Mouse (Mus musculus) left cerebral cortex, adult 11 months (tissue): ENCODE measurements around the gene Rnf5.

ENCODE experiments used
- DNase-seq: peaks from one replicate; pipeline ENCODE4 v3.0.0; 2022; ENCODE audit warnings: low spot score

Gene Rnf5

GRCm38 (mm10) chr17:34632261-34632691 is 28.8 kb upstream of the Rnf5 start:
- DNase-seq = peak; percentile 81

DNA sequence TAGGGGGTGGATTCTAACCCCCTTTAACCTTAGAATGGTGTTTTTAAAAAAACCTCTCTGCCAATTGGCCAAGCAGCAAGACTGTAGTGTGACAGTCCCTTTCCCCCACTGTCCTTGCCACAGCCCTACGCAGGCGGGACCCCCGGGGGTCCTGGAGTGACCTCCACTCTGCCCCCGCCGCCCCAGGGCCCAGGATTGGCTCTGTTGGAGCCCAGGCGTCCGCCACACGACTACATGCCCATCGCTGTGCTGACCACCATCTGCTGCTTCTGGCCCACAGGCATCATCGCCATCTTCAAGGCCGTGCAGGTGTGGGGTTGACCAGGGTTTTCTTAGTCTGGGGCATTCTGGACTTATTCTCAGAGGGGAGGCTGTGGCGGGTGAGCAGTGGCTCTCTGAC is 28.2 kb upstream of the Rnf5 start:
- DNase-seq = no peak

DNA sequence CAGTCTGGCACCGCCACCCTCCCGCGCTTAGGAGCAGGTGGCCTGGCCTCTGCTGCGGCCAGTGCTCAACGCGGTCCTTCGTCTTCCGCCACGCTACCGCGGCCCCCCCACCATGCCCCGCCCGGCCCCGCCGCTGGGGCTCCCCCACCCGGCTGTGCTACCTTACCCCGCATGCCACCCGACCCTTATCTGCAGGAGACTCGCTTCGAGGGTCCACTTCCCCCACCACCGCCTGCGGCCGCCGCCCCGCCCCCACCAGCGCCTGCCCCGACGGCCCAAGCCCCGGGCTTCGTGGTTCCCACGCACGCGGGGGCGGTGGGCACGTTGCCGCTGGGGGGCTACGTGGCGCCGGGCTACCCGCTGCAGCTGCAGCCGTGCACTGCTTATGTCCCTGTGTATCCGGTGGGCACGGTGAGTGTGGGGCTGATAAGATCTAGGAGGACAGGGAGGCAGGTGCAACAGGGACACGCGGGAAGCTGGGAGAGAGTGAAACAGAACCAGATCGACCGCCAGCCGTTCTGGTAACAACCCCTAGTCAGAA is 27.3 kb upstream of the Rnf5 start:
- DNase-seq = no peak

DNA sequence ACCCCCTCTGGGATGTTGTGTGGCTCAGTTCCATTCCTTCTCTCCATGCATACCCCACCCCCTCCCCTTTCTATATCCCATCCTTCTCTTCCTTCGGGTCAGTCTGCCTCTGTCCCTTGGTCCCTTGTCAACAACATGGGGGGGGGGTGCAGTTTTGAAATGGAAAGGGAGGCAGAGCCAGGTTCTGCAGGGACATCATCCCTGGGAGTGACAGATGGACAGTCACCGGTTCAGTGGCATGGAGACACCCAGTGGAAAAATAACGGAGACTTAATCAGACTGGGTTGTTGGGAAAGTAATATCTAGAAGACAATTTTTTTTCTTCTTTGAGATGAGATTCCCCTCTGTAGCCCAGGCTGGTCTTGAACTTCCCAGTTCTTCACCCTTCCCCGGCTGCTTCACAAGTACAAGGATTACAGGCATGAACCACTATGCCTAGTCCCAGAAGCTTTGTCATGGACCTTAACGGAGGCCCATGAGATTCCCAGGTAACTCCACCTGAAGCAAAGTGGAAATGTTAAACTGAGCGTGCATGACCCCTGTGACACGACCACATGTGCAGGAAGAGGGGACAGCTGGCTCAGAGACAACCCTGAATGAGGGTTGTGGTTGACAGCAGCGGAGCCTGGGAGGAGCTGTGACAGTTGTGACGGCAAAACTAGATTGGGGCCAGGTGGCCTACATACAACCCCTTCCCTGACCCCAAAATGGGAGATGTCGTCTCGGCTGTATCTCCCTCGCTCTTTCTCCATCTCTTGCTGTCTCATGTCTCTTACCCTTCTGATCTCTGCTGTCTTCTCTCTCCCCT is 26.5 kb upstream of the Rnf5 start:
- DNase-seq = no peak

DNA sequence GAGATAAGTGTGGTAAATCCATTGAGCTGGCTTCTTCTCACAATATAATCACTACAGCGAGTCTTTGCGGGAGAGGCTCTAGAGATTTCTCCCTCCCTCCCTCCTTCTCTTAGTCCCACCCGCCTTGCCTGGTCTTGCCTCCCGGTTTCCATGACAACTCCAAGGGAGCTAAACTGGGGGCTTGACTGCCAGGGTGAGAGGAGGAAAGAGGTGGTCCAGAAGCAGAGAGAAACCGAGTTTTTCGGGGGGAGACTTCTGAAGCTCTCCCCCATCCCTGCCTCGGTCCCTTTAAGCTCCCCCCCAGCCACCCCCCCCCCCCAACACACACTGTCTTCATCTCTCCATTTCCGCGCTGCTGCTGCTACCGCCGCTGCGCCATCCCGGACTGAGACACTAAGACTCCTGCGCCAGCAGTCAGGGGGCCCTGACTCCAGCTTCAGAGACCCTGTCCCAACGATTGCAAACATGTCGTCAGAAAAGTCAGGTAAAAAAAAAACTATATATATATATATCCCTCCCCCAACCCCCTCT is 25.8 kb upstream of the Rnf5 start, which contains the start of gene Prrt1:
Prrt1 (plus strand) TSS at position 313 of the 531 bp plus-strand sequence.
- DNase-seq = no peak

GRCm38 (mm10) chr17:34628644-34628967 is 25.1 kb upstream of the Rnf5 start:
- DNase-seq = no peak

DNA sequence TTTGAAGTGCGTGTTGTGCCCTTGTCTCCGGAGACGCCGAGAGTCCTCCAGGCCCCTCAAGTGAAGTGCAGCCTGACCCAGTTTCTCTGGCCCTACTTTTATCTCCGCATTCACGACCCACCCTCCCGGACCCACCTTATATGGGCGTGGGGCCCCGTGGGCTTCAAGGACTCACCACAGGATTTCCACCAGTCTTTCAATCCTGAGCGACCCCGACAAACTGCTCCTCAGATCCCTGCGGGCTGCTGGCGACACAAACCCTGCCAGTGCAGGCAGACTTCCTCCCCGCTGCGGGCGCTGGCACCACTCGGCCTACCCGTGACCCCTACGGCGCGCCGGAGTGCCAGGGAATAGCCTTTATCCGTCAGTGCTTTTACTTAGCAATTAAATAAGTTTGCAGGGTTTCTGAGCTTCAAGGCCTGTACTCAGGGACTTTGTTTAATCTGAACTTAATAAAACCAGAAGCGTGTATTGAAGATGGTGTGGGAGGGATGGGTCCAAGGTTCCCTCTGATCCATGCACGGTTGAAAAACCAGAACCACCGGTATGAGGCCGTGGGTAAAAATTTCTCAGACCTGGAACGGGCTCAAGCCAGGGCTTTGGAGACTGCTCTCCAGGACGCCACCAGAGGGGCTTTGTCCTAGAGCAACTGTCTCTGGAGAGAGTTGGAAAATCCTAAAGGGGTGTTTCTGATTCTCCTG is 24.6 kb upstream of the Rnf5 start, which contains the start of gene Ppt2:
Ppt2 (minus strand) TSS at position 568 of the 701 bp plus-strand sequence.
- no peak for DNase-seq

DNA sequence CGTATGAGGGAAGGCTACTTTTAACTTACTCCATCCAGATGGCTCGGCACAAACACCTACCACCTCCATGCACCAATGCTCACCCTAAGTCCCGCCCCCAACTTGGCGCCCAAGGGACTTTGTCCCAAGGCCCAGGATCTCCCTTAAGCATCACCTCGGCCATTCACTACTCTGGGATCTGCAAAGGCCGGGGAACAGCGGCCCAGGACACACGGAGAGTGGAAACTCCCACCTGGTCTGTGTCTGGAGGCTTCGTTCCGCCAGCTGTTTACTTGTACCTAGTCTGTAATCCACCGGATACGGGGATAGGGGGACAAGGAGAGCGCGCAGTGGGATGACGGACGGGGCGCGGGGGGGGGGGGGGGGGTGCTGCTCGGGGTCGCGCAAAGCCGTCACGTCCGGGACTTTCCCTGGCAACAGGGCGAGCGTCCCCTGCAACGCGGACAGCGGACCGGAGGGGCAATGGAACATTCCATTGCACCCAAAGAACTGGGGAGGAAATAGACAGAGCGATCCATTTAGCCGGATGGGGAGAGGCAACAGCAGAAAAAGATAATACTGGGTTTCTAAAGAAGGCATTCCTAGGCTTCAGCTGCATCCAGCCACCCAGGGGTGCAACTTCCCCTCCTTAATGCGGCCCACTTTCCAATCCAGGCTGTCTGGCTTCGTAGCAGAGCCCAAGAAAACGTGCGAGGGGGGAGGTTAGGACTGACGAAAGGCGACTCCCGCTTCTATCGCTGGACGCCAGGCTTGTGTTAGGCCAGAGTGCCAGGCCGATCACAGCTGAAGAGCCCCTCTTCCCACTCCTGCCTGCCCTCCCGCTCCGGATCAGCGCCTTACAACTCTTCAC is 23.8 kb upstream of the Rnf5 start:
- DNase-seq = peak; percentile 83

DNA sequence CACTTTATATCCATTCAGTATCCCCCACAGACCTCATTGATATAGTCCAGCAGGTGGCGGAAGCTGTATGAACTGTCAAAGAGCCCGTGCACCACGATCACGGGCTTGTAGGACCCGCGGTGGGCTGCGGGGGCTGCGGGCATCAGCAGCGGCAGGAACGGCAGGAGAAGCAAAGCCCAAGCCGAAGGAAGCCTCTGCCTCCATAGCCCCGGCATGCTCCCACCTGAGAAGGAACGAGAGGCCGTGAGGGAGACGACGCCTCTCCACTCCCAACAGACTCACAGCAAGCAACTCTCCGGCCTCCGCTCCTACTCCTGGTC is 23.2 kb upstream of the Rnf5 start:
- no peak for DNase-seq

- DNase-seq = no peak
Measured at GRCm38 (mm10) chr17:34626062-34626772, 22.7 kb upstream of the Rnf5 start.

DNA sequence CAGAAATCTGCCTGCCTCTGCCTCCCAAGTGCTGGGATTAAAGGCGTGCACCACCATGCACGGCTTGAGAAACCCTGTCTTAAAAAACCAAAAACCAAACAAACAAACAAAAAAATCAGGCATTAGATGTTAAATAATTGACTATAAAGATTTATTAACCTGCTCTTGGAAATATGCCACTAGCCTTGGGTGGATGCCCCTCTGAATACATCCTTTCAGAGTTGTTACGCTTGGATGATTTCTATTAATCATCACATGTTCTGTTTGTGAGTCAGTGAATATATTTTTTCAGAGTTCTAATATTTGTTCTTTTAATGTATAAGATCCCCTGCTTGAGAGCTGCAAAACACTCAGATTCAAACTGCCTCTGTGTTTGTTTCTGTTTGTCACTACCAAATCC is 21.5 kb upstream of the Rnf5 start:
- DNase-seq = no peak

GRCm38 (mm10) chr17:34623161-34623560 is 19.7 kb upstream of the Rnf5 start:
- DNase-seq = no peak

DNA sequence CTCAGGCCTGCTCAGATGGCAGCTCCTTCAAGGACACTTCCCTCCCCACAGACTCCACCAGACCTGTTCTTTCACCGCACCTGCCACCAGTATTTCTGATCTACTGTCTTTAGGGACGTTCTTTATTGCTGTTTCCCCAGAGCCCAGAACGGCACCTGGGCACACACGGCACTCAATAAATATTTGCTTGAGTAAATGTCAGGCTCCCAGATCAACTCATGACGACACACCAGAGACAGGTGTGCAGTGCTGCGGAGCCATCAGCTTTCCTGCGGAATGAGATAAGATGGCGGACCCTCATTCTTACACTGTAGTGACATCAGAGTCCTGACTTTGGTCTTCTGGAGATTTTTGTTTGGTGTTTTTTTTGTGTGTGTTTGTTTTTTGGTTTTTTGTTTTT is 17.5 kb upstream of the Rnf5 start:
- DNase-seq = no peak

DNA sequence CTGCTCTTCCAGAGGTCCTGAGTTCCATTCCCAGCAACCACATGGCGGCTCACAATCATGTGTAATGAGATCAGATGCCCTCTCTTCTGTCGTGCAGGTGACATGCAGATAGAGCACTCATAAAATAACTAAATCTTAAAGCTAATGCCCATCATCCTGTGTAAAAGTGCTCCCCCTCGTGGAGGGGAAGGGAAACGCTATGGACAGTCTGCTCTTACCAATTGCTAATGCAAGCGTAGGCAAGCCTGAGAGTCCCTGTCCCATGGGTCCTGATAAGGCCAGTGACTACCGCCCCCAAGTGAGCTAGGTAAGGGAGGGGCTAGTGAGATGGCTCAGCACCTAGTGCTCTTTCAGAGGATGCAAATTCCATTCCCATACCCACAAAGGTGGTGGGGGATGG is 15.5 kb upstream of the Rnf5 start:
- no peak for DNase-seq

GRCm38 (mm10) chr17:34615871-34616270 is 12.4 kb upstream of the Rnf5 start, which contains the start of gene Egfl8:
Gene Egfl8 (minus strand): TSS chr17:34615971.
- no peak for DNase-seq

- no peak for DNase-seq
Measured at GRCm38 (mm10) chr17:34613830-34614229, 10.3 kb upstream of the Rnf5 start.

DNA sequence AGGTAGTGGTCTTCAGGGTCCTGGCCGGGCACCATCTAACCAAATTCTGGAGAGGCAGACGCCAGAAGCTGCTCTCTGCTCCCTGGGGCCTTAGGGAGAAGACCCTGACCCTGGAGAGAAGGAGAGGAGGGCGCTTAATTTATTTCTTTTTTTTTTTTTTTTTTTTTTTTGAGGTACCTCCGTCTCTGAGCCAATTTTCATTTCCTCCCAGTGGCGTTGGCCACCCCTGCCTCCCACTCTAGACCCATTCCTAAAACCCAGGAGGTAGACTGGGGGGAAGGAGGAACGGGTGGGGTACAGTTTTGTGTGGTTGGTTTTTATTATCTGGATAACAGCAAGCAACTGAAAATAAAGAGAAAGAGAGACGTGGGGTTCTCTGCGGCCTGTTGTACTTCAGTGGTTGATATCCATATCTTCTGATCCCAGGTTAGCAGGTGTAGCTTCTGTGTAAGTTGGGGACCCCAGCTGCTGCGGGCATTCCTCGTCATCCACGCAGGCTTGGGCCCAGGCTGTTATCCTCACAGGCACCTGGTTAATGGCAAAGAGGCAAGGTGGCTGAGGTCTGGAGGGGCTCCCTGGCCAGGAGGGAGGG is 9.7 kb upstream of the Rnf5 start:
- DNase-seq = no peak

DNA sequence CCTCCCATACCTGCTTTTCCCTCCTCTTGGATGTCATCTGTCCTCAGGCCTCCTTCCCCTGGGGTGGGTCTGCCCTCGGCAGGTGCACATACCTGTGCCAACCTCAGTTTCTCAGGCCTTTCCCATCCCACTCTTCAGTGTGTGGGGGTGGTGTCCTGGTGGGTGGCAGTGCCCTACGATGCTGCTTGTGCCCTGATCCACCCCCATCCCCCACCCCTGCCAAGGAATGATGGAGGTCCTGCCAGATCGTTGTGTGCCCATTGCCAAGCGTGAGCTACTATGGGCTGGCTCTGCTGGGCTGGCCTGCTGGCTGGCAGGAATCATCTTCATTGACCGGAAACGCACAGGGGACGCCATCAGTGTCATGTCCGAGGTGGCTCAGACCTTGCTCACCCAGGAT is 7.6 kb upstream of the Rnf5 start:
- DNase-seq = no peak

DNA sequence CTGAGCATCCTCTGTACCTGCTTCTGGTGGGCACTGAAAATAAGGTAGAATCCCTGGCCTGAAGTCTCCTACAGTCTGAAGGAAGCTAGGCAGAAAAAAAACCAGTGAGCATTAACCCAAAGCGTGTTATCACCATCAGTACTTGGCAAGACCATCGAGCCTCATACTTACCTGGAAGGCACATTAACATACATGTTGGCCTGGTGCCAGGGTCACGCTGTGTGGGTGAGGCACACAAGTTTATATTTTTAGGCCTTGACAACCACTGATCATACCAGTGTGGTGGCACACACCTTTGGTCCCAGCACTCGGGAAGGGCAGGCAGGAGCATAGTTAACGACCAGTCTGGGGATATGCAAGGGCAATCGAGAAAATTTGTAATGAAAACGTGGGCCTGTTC is 4.5 kb upstream of the Rnf5 start:
- no peak for DNase-seq

DNA sequence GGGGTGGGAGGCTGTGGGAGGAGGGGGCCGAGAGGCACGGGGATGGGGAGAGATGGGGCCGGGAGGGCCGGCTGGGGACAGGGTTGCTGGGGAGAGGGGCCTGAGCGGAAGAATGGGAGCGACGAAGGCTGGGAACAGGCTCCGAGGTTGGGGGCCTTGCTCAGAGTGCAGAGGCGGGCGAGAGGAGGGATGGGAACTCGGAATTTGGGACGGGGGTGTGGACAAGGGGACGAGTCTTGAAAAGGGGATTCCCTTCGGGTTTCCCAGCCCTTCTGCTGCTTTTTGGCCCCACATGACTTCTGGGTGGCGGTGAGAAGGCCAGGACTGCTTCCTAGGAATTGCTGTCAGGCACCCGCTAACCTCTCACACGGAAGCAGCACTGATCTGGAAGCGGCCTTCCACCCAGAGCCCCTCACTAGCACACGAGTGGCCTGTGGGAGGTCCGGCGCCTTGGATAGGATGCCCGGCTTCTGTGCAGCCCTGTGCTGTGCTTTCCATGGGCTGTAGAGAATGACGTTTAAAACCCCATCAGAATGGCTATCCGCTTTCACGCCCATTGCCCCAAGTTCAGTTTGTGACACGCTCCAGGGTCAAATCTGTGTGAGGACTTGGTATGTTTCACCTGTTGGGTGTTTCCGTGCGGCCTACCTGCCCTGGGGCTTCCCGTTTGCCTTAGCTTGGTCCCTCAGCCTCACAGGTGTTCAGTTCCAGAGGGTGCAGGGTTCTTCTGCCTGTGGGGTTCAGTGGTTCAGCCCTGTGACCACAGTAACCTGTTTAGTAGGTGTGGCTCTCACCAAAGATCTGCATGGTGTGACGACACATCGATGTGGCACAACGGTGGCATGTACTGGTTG is 2.9 kb upstream of the Rnf5 start:
- no peak for DNase-seq
